Mouse (Mus musculus): ENCODE results near the gene Skap1.

- TF ChIP-seq POLR2A (IDR thresholded peaks at IDR 0.05; ENCODE audit: control insufficient read depth in 1 of 2, insufficient read depth in 1 of 2, low read depth in 1 of 2, low read length in 2 of 2, poor library complexity in 1 of 2): no peak
- TF ChIP-seq KAT2A (conservative IDR thresholded peaks at IDR 0.05; ENCODE audit: low read depth, low read length): no peak
- no peak for TF ChIP-seq NELFE (IDR thresholded peaks at IDR 0.05; ENCODE audit: low read depth, low read length)
- TF ChIP-seq CTCF (IDR thresholded peaks at IDR 0.05 in 2 of 3, conservative IDR thresholded peaks at IDR 0.05 in 1 of 3; ENCODE audit: control insufficient read depth in 1 of 3, insufficient read depth in 1 of 3, low read depth in 2 of 3, low read length in 3 of 3, poor library complexity in 1 of 3, severe bottlenecking in 1 of 3): no peak
- TF ChIP-seq CHD1 (IDR thresholded peaks at IDR 0.05; ENCODE audit: low read depth, low read length): no peak
Measured at GRCm38 (mm10) chr11:96447931-96448330, 16.5 kb upstream of the Skap1 start.
